In the genomic region with DNA sequence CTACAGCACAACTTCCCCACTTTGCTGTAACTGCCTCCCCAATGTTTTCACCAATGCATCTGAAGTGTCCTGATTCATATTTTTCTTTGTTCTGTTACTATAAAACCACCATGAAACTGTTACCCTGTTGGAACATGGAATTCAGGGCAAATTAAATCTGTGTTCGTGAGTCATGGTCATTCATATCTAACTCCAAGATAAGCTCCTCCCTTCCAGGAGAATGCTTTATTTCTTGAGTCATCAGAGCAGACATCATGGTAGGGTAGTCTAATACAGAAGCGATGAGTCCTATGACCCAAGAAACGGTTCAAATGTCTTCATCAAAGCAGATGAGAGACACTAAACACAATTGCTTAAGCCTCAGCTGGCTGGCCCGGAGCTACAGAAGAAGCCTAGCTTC, we compare ENCODE assay signal across 27 mouse cellular contexts. TPM values are rescaled to one million over a fixed set of nuclear protein-coding genes. Genes with fewer than 3 reads are reported as not detected.
DNase-seq lines count a peak whose midpoint lies in the region; ATAC-seq and TF ChIP-seq lines count a peak whose summit lies in the region.
"Had no signal": no experiment of that assay in that cellular context is flagged by ENCODE, and none has a peak within 500 bp of the region (broad histone marks: within the 10 kb centered on the region; RNA-seq: fewer than 3 reads in every experiment).

No protein-coding gene starts in this region.

- intact Hi-C loops in heart, adult 2 months (cut with DNase I), result no loop called here

- TF ChIP-seq EP300 in heart, adult 2 months (IDR thresholded peaks at IDR 0.05; ENCODE audit: insufficient read depth, low read depth, low read length), result no peak

- TF ChIP-seq POLR2A in heart, adult 2 months (IDR thresholded peaks at IDR 0.05; ENCODE audit: insufficient read depth, low read depth, low read length), result no peak

- CTCF ChIA-PET in Patski (lab: Charles Lee), result interaction anchor here (1.9 to 3.9 kb wide), 2 partner anchors 9 to 41 kb away, joined by 6 to 12 read pairs; no protein-coding TSS in a partner anchor

- no peak overlapping the region for H3K9ac ChIP-seq in heart, adult 2 months (ENCODE audit: low read depth, low read length)
- H3K9ac ChIP-seq: embryonic facial prominence, embryonic 12.5 days; embryonic facial prominence, embryonic 15.5 days; forebrain, postnatal 0 days; heart, embryonic 12.5 days; heart, embryonic 15.5 days; hindbrain, embryonic 14.5 days had no signal

- H3K4me3 ChIP-seq in heart, adult 2 months, result no peak overlapping the region
- H3K4me3 ChIP-seq: embryonic facial prominence, embryonic 12.5 days; embryonic facial prominence, embryonic 15.5 days; heart, embryonic 12.5 days; heart, embryonic 15.5 days; hindbrain, embryonic 10.5 days had no signal

- in situ Hi-C loops in Patski (cut with MboI; ENCODE audit: low pct_unique_long_range_greater_than_20kb), result no loop called here

- no peaks in the 10 kb centered on the region for H3K79me2 ChIP-seq in heart, adult 2 months (replicated peaks; ENCODE audit: control insufficient read depth, insufficient read depth, low read length)

- H3K27me3 ChIP-seq in heart, adult 2 months (ENCODE audit: control insufficient read depth, insufficient read depth, low read length), result no peaks in the 10 kb centered on the region
- H3K27me3 ChIP-seq in Patski, result no peaks in the 10 kb centered on the region
- H3K27me3 ChIP-seq: embryonic facial prominence, embryonic 12.5 days; embryonic facial prominence, embryonic 15.5 days; heart, embryonic 12.5 days; heart, embryonic 15.5 days had no signal

- no peak overlapping the region for H3K27ac ChIP-seq in heart, adult 2 months
- H3K27ac ChIP-seq: embryonic facial prominence, embryonic 12.5 days; embryonic facial prominence, embryonic 15.5 days; heart, embryonic 15.5 days; hindbrain, embryonic 10.5 days; hindbrain, embryonic 14.5 days; hindbrain, postnatal 0 days had no signal

- peak; percentile 78 for ATAC-seq in Patski
- ATAC-seq: forebrain, embryonic 14.5 days; forebrain, postnatal 0 days; hindbrain, postnatal 0 days; inflammation-experienced regulatory T-cells, adult 6 months; intestine, embryonic 16.5 days had no signal

- peak; percentile 48 for DNase-seq in heart, adult 11 months
- no peak for DNase-seq in heart, adult 2 months
- peak; percentile 81 for DNase-seq in Muller cell, postnatal 12 days (ENCODE audit: inconsistent ontology term)
- no peak for DNase-seq in Patski (ENCODE audit: low read depth, low spot score)
- DNase-seq in embryo, embryonic 10 days (ENCODE audit: low spot score), result no peak
- DNase-seq in T-cell, adult 2 months (ENCODE audit: low spot score), result no peak
- DNase-seq: adrenal gland, postnatal 14 days; cerebellum, adult 18-20 months; cerebellum, adult 9-10 months; cerebellum, postnatal 14 days; forebrain, postnatal 0 days; gastrocnemius, postnatal 10 days; gastrocnemius, postnatal 36 days; heart, postnatal 10 days; heart, postnatal 36 days; kidney, adult 18-20 months had no signal

- no peaks in the 10 kb centered on the region for H3K4me1 ChIP-seq in heart, adult 2 months (ENCODE audit: control insufficient read depth, insufficient read depth, low read length)
- H3K4me1 ChIP-seq: embryonic facial prominence, embryonic 12.5 days; embryonic facial prominence, embryonic 15.5 days; heart, embryonic 12.5 days; heart, embryonic 15.5 days; hindbrain, embryonic 10.5 days had no signal

- WGBS in heart, adult 2 months, result 79% methylated on average over 4 of the region's 4 CpGs

- POLR2A ChIA-PET in Patski (lab: Charles Lee), result interaction anchor here (0.6 to 1.5 kb wide), 2 partner anchors 10 to 52 kb away, joined by 5 read pairs; no protein-coding TSS in a partner anchor

- TF ChIP-seq CTCF in heart, adult 2 months (IDR thresholded peaks at IDR 0.05), result no peak
- TF ChIP-seq CTCF in Patski (IDR thresholded peaks at IDR 0.05), result no peak

- H3K36me3 ChIP-seq in heart, adult 2 months (ENCODE audit: control insufficient read depth, insufficient read depth, low read length), result no peaks in the 10 kb centered on the region
- H3K36me3 ChIP-seq: embryonic facial prominence, embryonic 12.5 days; embryonic facial prominence, embryonic 15.5 days; heart, embryonic 12.5 days; heart, embryonic 15.5 days had no signal

RNA-seq across cellular contexts. Expression of a gene that starts 25.2 kb away (rescaled TPM):
- total RNA-seq in heart, adult 2 months (2021), result under 1 TPM; 0.34 to 0.91 TPM
- 0.18 and 0.70 TPM in 2 replicates for polyA plus RNA-seq in heart, adult 2 months (2012; rRNA removed)
- polyA plus RNA-seq in Patski (2021), result 118 TPM
- total RNA-seq: granulocyte monocyte progenitor cell, adult 5-6 weeks had no signal

Comparison
In these comparisons a context has a peak if more than half of its experiments do, and no peak if none do; other contexts are left out.
1. DNase-seq: peak in heart, adult 11 months (single experiment) and Muller cell, postnatal 12 days (single experiment); none in heart, adult 2 months (0 of 2), Patski (single experiment), embryo, embryonic 10 days (single experiment) and T-cell, adult 2 months (single experiment).
2. RNA of a gene that starts 25.2 kb away (polyA plus RNA-seq): 118 TPM in Patski (single experiment); 0.18 to 0.70 TPM in heart, adult 2 months; every median in the first group is over 10 times any median in the second.